Mouse (Mus musculus) kidney, adult 2 months (tissue): ENCODE results near the gene Gpr183.

Experiments used
- CTCF ChIP-seq: fragments of 200-500 bp; conservative IDR thresholded peaks from 2 replicates; pipeline ENCODE4 v1.5.1; 2011; ENCODE audit warnings: low read depth, mild to moderate bottlenecking, control low read depth, low read length, moderate library complexity, mixed read lengths; ENCODE audit not compliant: insufficient read depth, insufficient read length
- POLR2A ChIP-seq: fragments of 200-500 bp; IDR thresholded peaks from one replicate; pipeline ENCODE4 v1.6.1; 2011; ENCODE audit warnings: low read depth, low read length, control low read depth

- TF ChIP-seq CTCF (no peak), POLR2A (no peak)
Observed at GRCm38 (mm10) chr14:121947966-121948365, 17.0 kb downstream of the Gpr183 start.
